Mouse (Mus musculus): ENCODE measurements around the gene Spata33. TPM values are rescaled to one million over a fixed set of nuclear protein-coding genes. Genes with fewer than 3 reads are reported as not detected.
A peak's percentile ranks its signal among the peaks of the same experiment; 100 is the strongest.
"Not testable (repeated sequence)": the region's sequence is repeated elsewhere in the genome, so short reads cannot be mapped to it uniquely, and the experiment has no call there.

Spata33 gene
- polyA plus RNA-seq (2012; rRNA removed), result 2.8 and 4.2 TPM in 2 replicates

DNA sequence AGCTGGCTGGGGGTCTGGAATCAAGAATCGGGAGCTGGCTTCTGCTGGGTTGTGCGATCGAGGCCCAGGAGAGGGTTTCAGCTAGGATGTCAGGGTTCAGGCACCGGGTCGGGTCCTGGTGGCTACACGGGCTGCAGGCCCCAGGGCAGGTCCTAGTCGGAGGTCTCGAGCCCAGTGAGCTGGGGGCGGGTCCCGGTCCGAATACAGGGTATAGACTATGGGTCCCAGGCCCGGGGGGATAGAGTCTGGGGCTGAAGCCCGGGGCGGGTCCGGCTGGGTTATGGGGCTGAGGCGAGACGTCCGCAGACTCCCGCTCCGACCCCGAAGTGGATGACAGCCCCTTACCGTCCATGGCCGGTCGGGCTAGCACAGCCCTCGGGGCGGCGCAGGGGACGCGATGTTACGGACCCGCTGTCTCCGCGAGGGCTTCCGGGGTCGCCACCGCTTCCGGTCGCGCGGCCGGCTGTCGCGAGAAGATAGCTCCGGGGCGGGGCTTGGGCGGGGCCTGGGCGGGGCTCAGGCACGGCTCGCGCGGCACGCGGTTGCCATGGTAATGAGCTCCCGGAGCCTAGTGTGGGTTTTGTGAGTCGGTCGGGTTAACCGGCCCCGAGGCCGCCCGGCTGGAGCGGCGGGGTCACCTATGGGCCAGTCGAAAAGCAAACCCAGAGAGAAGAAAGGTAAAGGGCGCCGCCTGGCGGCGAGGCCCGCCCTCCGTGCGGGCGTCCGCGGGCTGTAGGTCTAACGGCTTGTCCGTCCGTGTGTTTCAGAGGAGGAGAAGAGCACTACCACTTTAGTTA, at the start of gene Spata33, which contains the start of gene Chmp1a:
Gene Spata33, plus strand, starts transcription at position 512 of the 797 bp plus-strand sequence.
Gene Chmp1a, minus strand, starts transcription at position 443 of the 797 bp plus-strand sequence.
- DNase-seq (ENCODE audit: low spot score), result peak; percentile 84

DNA sequence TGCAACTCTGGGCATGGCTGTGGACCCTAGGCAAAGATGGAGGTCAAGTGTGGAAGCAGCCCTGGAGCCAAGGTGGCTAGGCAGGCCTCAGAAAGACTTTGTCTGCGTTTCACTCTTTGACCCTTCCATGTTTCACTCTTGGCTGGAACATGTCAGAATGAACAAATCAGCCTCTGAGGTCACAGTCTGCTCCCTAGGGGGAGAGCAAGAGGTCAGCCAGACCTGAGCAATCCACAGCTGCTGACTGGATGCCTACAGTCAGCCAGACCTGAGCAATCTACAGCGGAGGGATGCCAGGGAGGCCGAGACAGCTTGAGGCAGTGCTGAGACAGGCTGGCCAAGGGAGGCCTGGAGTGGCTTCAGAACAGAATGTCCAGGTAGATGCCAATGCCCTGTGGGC, 31.2 kb upstream of the Spata33 start:
- no peak for DNase-seq (ENCODE audit: low spot score)

DNA sequence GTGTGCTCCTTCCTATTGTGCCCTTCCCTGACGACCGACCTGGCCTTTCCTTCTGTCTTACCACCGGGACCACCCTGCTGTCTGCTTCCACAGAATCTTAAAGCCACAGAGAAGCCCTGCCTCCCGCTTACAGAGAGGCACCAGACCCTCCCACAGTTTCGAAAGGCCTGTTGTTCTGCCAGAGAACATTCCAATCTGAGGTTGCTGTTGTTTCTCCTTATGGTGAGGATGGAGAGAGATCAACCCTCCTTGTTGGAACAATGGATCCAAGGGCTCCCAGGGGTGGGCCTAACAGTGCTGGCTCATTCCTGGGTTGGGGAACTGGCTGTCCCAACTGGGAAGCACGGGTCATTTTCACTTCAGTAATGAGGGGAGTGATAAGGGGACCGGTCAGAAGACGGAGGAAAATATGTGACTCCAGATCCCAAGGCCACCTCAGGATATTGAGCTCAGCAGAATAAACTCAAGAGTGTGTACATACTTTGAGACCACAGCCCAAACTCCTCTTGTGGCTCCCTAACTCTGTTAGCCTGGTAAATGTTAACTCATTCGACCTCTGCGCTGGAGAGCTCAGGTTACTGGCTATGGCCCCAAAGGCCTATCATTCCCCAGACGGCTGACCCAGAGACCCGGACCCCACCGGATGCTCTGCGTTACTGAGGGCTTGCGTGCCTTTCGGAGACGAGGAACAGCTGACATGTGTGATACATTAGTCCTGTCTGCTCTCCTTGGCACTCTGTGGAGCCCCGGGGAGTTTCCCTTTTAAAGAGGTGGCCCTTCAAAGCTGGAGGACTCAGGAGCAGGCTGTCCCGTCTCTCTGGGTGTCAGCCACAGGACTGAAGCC, 26.8 kb upstream of the Spata33 start, which contains the start of gene Dpep1:
Gene Dpep1, plus strand, starts transcription at position 677 of the 844 bp plus-strand sequence.
- no peak for DNase-seq (ENCODE audit: low spot score)

DNA sequence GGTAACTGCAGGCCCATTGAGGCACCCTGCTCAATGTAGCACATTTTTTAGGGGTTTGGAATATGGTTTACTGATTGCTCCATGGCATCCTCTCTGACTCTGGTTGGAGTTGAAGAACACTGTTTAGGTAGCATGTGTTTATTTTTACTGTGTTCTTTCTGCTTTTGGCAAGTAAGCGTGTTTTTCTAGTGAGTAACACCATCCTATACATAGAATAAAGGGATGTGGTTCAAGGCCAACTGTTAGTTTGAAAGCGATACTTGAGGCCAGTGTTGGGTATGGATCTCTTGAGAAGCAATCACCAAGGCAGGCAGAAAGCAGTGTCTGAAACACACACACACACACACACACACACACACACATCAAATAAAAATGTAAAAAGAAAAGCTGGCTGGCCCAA, 24.6 kb upstream of the Spata33 start:
- DNase-seq (ENCODE audit: low spot score), result no peak

DNA sequence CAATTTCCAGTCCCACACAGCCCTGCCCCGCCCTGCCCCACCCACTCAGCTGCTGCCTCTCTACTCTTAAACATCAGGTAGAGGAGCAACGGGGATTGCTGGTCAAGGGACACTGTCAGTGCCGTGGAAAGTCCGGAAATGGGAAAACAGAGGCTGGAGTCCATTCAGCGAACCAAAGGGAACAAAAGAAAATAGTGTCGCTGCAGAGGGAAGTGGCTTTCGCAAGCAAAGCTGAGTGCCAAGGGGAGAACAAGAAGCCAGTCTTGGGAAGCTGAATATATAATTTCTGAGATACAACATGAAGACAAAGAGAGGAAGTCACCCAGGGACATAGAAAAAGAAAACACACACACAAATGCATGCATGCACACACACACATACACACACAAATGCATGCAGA, 23.8 kb upstream of the Spata33 start:
- DNase-seq (ENCODE audit: low spot score), result no peak

DNA sequence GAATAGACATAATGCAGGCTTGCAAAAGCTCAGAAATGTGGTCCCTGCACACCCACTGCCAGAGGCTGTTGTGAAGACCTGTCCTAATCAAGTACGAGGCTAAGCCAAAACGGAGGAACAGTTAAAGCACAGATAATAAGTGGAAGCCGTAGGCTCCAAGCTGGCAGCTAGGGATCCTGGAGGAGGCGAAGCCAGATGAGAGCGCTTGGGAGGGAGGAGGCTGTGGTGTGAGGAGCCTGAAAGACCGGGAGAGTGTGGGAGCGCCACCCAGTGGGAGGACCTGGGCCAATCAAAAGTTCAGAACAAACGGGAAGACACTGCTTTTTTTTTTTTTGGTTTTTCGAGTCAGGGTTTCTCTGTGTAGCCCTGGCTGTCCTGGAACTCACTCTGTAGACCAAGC, 22.0 kb upstream of the Spata33 start:
- DNase-seq (ENCODE audit: low spot score), result no peak

DNA sequence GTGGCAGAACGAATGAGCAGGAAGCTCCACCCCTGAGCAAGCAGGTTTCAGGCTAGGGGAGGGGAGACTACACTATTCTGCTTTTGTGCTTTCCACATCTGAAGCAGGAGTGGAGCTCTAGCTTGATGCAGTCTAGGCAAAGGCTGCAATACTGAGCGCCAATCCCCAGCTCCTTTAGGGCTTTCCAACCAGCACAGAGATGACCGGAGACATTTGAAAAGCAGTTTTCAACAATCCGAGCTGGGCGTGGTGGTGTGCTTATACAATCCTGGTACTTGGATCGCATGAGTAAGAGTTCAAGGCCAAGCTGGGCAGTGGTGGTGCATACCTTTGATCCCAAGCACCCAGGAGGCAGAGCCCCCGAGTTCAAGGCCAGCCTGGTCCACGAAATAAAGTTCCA, 20.7 kb upstream of the Spata33 start:
- no peak for DNase-seq (ENCODE audit: low spot score)

DNA sequence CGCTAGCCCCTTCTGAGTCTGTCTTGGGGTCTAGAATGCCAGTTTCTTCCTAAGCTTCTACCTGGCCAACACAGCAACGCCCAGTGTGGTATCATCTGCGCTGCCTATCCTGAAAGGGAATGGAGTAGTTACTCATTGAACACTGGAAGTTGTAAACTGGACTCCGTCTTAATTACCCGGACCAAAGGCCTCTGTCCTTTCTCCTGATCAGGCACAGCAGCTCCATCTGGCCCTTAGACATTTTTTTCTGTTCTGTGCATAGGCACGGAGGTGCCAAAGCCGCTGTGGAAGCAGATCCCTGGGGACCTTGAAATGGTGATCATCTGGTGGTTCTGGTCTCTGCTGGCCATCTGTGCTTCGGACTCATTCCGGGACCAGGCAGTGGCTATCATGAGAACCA, 18.9 kb upstream of the Spata33 start:
- no peak for DNase-seq (ENCODE audit: low spot score)

DNA sequence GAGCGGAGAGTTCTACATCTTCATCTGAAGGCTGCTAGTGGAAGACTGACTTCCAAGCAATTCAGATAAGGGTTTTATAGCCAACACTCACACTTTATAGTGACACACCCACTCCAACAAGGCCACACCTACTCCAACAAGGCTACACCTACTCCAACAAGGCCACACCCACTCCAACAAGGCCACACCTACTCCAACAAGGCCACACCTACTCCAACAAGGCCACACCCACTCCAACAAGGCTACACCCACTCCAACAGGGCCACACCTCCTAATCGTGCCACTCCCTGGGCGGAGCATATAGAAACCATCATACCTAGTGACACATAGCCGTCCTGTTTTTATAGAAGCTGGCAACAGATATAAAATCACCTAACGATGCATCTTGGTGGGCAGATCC, 15.6 kb upstream of the Spata33 start:
- not testable (repeated sequence) for DNase-seq (ENCODE audit: low spot score)

DNA sequence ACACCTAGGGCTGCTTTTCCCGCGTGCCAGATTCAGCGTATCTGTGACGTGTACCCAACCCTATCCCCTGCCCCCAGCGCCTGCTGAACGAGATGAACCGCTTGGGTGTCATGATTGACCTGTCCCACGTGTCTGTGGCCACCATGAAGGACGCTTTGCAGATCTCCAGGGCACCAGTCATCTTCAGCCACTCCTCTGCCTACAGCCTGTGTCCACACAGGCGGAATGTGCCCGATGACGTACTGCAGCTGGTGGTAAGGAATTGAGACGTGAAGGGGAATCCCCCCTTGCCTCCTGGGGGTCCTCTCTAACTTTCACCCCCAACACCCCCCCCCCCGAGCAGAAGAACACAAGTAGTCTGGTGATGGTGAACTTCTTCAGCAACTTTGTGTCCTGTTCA, 12.8 kb upstream of the Spata33 start:
- DNase-seq (ENCODE audit: low spot score), result no peak

DNA sequence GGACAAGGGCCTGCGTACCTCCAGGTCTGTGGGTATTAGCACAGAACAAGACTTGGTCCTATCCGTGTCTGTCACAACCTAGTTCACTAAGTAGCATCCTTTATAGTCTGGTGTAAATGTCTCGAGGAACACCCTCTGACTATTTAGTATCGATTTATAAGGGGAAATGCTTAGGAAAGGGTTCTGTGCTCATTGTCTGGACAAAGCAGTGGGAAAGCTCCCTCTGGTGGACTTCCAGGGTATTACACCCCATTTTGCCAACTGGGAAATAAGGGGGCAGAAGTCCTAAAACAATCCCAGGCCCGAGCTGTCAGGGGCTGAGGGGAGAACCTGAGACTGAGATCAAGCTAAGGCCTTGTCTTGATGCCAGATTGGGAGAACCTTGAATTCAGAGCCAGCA, 10.3 kb upstream of the Spata33 start:
- DNase-seq (ENCODE audit: low spot score), result no peak

DNA sequence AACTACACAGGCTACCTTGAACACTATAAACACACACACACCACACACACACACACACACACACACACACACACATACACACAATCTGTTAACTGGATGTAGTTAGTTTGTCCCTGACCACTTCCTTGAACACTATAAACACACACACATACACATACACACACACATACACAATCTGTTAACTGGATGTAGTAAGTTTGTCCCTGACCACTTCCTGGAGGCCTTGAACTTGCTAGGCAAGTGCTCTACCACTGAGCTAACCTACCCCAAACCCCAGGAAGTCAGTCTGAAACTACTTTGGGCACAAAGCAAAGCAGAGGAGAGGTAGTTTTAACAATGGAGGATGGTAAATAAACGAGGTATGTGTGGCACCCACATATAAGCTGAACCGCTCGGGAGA, 9.1 kb upstream of the Spata33 start:
- DNase-seq (ENCODE audit: low spot score), result no peak

DNA sequence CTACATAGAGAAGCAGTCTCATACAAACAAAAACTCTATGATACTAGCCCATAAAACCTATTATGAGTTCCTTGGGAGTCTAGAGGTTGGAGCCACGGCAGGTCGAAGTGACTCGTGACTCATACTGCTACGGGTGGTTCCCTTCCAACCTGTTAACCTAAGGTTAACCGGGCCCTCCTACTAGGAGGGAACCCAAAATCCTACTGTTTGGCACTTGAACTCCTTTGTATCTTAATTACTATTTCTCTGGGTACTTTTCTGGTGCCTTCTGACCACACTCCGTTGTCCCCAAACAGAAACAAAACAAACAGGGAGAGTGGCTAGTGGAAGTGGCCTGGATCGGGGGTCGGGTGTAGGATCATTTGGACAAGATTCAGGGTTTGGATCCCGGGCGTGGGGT, 756 bp upstream of the Spata33 start:
- DNase-seq (ENCODE audit: low spot score), result no peak

DNA sequence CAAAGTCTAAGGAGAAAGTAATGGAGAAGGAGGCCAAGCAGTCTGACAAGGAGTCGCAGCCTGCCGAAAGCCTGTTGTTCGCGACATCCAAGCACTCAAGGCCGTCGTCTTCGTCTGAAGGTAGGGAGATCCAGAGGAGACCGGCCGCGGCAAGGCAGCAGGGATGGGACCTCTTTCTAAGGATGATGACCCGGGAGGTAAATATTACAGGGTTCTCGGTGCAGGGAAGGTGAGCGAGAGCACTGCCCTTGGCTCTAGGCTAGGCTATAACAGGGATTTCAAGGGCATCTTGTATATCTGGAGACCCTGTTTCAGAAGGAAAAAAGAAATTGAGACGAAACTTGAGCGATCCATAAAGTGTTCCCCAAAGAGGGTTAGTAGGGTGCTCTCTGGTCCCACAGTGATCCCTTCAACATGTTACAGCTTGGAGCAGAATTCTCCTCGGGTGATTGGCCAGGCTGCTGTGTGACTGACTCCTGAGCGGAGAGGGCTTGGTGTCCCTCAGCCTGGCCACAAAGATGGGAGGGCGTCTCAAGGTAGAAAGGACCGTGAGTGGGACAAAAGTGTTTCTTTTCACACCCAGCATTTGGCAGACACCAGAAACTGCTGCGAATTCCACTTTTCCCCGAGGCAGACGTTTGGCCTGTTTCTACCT, 613 bp downstream of the Spata33 start:
- no peak for DNase-seq (ENCODE audit: low spot score)

DNA sequence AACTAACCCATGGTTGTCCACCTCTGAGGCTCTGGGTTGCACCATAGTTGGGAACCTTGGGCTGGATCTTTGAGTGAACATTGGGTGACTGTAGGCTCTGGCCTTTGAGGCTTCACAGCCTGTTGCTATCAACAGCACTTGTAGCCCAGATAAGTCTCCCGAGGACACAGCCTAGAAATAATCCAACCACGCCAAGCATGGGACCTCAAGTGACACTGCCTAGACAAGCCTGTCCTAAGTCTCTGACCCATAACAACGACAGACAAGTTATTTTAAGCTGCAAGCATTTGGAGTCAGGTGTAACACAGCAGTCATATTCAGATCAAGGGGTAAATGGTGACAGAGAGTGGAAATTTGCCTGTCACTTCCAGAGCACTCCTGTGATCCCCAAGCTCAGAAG, 2.8 kb downstream of the Spata33 start:
- DNase-seq (ENCODE audit: low spot score), result no peak

DNA sequence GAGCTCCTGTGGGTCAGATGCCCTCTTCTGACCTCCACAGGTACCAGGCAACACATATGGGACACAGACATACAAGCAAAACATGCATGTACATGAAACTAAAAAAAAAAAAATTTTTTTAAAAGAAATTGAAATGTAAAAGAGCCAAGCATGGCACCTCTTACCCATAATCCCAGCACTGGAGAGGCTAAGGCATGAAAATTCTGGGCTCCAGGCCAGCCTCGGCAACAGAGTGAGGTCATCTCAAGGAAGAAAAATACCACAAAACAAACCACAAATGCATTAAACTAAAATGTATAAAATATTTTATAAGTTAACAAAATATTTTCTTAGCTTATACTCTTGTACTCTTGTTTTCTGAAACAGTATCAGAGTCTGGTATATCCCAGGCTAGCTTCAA, 8.3 kb downstream of the Spata33 start:
- no peak for DNase-seq (ENCODE audit: low spot score)

DNA sequence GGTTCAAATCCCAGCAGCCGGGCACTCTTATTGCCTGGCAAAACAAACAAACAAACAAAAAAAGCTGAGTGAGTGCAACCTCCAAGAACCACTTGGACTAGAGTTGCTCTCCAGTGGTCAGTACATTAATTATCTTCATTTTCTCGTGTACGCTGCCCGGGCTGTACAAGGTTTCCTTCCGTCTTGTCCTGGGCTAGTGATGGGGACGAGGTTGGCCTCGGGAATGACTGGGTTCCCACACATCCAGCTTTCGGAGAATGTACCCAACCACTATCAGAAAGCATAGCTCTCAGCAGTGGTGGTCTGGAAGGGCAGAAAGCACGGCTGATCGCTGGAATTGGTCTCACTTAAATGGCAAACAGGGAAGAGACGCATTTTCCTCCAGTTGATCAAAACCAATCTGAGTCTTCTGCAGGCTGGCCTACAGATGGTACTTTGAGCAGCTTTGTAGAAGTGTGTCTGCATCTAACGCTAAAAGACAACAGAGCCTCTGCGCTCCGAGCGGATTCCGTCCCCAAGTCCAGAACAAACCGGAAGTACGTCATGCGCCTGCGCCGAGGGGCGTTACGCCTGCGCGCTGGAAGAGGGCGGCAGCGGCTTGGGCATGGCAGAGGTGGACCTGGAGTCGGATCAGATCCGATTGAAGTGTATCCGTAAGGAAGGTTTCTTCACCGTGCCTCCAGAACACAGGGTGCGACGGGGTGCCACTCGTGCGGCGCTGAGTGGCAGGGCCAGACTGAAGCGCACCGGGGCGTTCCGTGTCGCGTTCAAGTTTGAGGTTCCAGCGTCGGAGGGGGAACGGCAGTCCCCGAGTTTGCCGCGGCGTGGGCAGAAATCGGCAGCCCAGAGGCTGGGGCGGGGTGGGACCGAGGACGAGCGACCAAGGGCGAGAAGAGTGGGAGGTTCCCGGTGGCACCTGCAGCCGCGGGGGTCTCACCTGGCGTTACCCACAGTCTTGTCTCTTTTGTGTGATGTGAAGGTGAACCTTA, 11.9 kb downstream of the Spata33 start, which contains the start of gene Cdk10:
Gene Cdk10, plus strand, starts transcription at position 565 of the 989 bp plus-strand sequence.
- peak; percentile 90 for DNase-seq (ENCODE audit: low spot score)

DNA sequence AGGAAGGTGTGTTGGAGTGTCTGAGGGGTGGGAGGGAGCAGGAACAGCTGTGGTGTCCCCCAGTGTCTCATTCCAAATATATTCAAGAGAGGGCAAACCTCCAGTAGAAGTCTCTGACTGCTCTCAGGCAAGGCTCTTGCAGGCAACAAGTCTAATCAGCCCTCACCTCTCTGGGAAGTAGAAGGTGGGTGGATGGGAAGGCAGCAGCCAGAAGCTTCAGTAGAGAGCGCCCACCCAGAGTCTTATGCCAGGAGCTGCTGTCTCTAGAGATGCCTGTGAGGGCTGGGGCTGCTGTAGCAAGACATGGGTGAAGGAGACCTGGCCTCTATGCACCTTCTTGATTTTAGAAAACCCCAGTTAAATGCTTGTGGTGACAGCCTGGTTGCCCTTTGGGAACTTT, 15.8 kb downstream of the Spata33 start:
- no peak for DNase-seq (ENCODE audit: low spot score)

DNA sequence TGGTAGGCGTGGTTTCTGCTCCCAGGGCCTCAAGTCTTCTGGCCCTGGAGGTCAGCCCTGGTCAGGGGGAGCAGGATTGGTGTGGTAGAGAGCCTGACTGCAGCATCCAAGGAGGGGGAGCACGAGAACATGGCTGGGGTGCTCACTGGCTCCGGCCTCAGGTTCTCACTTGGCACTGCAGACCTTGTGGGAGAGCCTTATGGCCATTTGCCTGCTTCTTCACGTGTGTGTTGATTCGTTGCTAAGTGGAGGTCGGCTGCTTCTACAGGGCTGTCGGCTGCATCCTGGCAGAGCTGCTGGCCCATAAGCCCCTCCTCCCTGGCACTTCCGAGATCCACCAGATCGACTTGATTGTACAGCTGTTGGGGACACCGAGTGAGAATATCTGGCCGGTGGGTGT, 17.7 kb downstream of the Spata33 start:
- DNase-seq (ENCODE audit: low spot score), result not testable (repeated sequence)

DNA sequence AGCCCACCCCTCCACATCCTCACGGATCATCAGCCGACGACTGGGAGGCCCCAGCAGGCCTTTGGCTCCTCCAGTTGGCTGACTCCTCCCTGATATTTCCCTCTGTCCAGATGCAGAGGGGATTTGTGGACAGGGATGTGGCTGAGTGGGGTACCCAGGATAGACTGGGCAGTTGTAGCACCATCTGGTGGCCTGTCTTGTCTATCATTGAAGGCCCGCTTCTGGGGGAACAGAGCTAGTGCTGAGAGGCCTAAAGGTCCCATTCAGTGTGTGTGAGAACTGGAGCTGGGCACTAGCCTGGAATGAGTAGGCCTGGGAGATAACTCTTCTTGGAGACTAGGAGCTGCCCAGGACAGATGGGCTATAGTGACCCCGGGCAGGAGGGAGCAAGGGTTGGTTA, 19.1 kb downstream of the Spata33 start:
- DNase-seq (ENCODE audit: low spot score), result no peak

DNA sequence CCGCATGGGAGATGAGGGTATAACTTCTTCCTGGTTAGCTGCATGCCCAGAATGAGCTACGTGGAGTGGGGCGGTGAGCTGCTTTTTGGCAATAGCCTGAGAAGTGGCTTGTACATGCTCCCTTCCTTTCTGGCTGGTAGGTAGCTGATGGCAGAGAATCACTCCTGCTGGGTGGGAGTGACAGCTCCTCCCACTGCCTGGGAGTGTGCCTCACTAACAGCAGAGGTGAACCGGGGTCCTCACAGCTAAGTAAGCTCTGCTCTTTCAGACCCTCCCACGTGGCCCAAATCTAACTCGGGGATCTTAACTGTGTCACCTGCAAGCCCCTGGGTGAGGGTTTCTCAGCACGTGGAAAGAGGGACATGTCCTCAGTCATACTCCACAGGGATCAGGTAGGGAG, 19.9 kb downstream of the Spata33 start:
- no peak for DNase-seq (ENCODE audit: low spot score)

Data from urinary bladder, adult 2 months (tissue).